Mouse (Mus musculus) ES-Bruce4 (cell line): ENCODE data around the gene Emp3.

Experiments used
- CTCF ChIP-seq: IDR thresholded peaks from one replicate; pipeline ENCODE4 v1.8.1; 2011; ENCODE audit warnings: low read depth, low read length
- EP300 ChIP-seq: IDR thresholded peaks from 2 replicates; pipeline ENCODE4 v1.6.1; 2011; ENCODE audit warnings: low read depth, low read length; ENCODE audit not compliant: insufficient read depth
- POLR2A ChIP-seq: IDR thresholded peaks from one replicate; pipeline ENCODE4 v1.8.1; 2011; ENCODE audit warnings: low read length; ENCODE audit not compliant: insufficient read depth

DNA sequence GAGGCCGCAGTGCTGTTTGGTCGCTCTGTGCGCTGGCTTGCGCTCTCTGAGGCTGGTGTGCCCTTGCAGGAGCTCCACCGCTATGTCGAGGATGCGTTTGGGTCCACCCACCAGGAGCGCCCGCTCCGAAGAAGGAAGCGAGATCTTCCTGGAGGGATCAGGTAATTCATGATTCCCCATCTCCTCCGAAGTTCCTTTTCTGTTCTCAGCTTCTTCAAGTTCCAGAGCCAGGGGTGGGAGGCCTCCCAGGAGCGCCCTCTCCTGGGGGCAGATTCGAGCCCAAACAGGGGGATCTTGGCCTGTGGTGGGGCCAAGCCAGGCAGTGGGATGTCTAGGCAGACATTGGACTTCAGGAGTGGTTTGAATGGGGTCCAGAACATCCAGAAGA, 3.2 kb upstream of the Emp3 start:
- TF ChIP-seq EP300 (no peak), POLR2A (no peak), CTCF (peak; percentile 66)
